Mouse (Mus musculus) testis, adult 2 months (tissue): ENCODE data around the gene Hoxa13.

Experiments used
- CTCF ChIP-seq: fragments of 200-500 bp; IDR thresholded peaks from 2 replicates; pipeline ENCODE4 v1.5.1; 2012; ENCODE audit warnings: low read depth, mild to moderate bottlenecking, inconsistent platforms, low read length, moderate library complexity; ENCODE audit not compliant: control insufficient read depth, insufficient read depth, insufficient replicate concordance
- POLR2A ChIP-seq: fragments of 200-500 bp; IDR thresholded peaks from 2 replicates; pipeline ENCODE4 v1.6.1; 2012; ENCODE audit warnings: low read depth, mild to moderate bottlenecking, inconsistent platforms, low read length, moderate library complexity; ENCODE audit not compliant: control insufficient read depth

GRCm38 (mm10) chr6:52208868-52209684 lies 51.6 kb downstream of the Hoxa13 start:
- TF ChIP-seq POLR2A (no peak), CTCF (no peak)
